Mouse (Mus musculus): ENCODE data around the gene Ptprm. TPM values are rescaled to one million over a fixed set of nuclear protein-coding genes. Genes with fewer than 3 reads are reported as not detected.
"Not testable (repeated sequence)": the region's sequence is repeated elsewhere in the genome, so short reads cannot be mapped to it uniquely, and the experiment has no call there.

Gene Ptprm
- polyA plus RNA-seq, 1 experiment from 2014 or later: 15.8 TPM

- H3K27ac ChIP-seq: no peak overlapping the region
- H3K4me2 ChIP-seq: no peak overlapping the region
- H3K9me3 ChIP-seq (replicated peaks): no peaks in the 10 kb centered on the region
- no peaks in the 10 kb centered on the region for H3K4me1 ChIP-seq (replicated peaks)
- no peak overlapping the region for H3K4me3 ChIP-seq
- H3K9ac ChIP-seq: no peak overlapping the region
- no peak for ATAC-seq (replicated peaks; ENCODE audit: insufficient number of reproducible peaks, insufficient read depth, low FRiP score, low read depth)
- H3K27me3 ChIP-seq: no peaks in the 10 kb centered on the region
- H3K36me3 ChIP-seq: no peaks in the 10 kb centered on the region
Observed at GRCm38 (mm10) chr17:66858757-66859156, 495.5 kb downstream of the Ptprm start.

GRCm38 (mm10) chr17:66852496-66852895, 501.8 kb downstream of the Ptprm start:
- no peak for ATAC-seq (replicated peaks; ENCODE audit: insufficient number of reproducible peaks, insufficient read depth, low FRiP score, low read depth)
- H3K9me3 ChIP-seq (replicated peaks): no peaks in the 10 kb centered on the region
- WGBS: 77% methylated on average over 6 of the region's 6 CpGs

GRCm38 (mm10) chr17:66847011-66847410, 507.2 kb downstream of the Ptprm start:
- not testable (repeated sequence) for H3K9ac ChIP-seq; H3K4me2 ChIP-seq; H3K27me3 ChIP-seq; H3K4me1 ChIP-seq (replicated peaks); H3K36me3 ChIP-seq; H3K4me3 ChIP-seq; ATAC-seq (replicated peaks; ENCODE audit: insufficient number of reproducible peaks, insufficient read depth, low FRiP score, low read depth); H3K9me3 ChIP-seq (replicated peaks); H3K27ac ChIP-seq
- WGBS: 77% methylated on average over 4 of the region's 4 CpGs

More at GRCm38 (mm10) chr17:66852496-66852895, 501.8 kb downstream of the Ptprm start:
- no peaks in the 10 kb centered on the region for H3K27me3 ChIP-seq
- no peak overlapping the region for H3K9ac ChIP-seq
- no peaks in the 10 kb centered on the region for H3K36me3 ChIP-seq
- no peak overlapping the region for H3K4me2 ChIP-seq
- H3K4me1 ChIP-seq (replicated peaks): no peaks in the 10 kb centered on the region
- no peak overlapping the region for H3K27ac ChIP-seq
- H3K4me3 ChIP-seq: no peak overlapping the region

- H3K9ac ChIP-seq: no peak overlapping the region
- ATAC-seq (replicated peaks; ENCODE audit: insufficient number of reproducible peaks, insufficient read depth, low FRiP score, low read depth): no peak
- no peak overlapping the region for H3K27ac ChIP-seq
- no peaks in the 10 kb centered on the region for H3K27me3 ChIP-seq
- no peaks in the 10 kb centered on the region for H3K36me3 ChIP-seq
- H3K9me3 ChIP-seq (replicated peaks): no peaks in the 10 kb centered on the region
- H3K4me1 ChIP-seq (replicated peaks): no peaks in the 10 kb centered on the region
- WGBS: 85% methylated on average over 2 of the region's 2 CpGs
- H3K4me2 ChIP-seq: no peak overlapping the region
- H3K4me3 ChIP-seq: no peak overlapping the region
Observed at GRCm38 (mm10) chr17:66822347-66822746, 531.9 kb downstream of the Ptprm start.

DNA sequence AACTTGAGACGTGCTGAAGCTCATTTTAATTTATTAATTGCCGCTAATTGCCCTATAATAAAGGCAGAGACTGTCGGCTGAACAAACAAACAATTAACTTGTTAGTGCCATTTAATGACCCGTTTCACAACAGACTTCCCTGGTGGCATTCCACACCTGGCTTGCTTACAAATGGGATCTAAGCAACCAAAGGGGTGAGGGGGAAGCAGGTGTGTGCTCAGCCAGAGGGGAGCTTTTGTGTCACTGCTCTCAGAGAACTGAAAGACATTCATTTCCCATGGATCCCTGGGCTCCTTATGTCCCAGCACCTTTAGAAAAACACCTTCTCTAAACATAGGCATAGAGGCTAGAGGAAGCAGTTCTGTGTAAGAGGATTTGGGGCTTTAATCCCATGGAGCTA, 536.9 kb downstream of the Ptprm start:
- ATAC-seq (replicated peaks; ENCODE audit: insufficient number of reproducible peaks, insufficient read depth, low FRiP score, low read depth): no peak
- no peak overlapping the region for H3K4me2 ChIP-seq
- no peak overlapping the region for H3K4me3 ChIP-seq
- H3K9me3 ChIP-seq (replicated peaks): no peaks in the 10 kb centered on the region
- WGBS: 75% methylated on average over 4 of the region's 4 CpGs
- no peak overlapping the region for H3K27ac ChIP-seq
- H3K9ac ChIP-seq: no peak overlapping the region
- no peaks in the 10 kb centered on the region for H3K36me3 ChIP-seq
- H3K4me1 ChIP-seq (replicated peaks): no peaks in the 10 kb centered on the region
- H3K27me3 ChIP-seq: no peaks in the 10 kb centered on the region

DNA sequence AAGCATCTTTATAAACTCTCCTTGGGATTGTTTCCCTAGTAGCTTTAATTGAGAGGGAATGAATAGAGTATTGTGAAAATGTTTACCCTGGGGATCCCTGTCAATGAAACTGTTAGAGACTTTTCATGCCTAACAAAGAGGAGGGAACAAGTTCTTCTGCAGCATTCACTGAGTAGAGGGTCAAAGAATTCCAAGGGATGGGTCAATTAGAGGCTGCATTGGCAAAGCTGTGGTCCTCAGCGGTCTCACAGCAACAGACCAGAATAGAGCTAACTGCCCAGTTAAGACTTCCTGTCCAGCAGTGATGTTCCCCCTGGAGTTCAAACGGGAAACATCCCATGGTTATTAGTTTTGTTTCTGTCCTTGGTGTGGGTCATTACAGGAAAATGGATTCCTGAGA, 538.3 kb downstream of the Ptprm start:
- ATAC-seq (replicated peaks; ENCODE audit: insufficient number of reproducible peaks, insufficient read depth, low FRiP score, low read depth): no peak
- Histone ChIP-seq H3K9ac (no peak overlapping the region), H3K36me3 (no peaks in the 10 kb centered on the region), H3K4me2 (no peak overlapping the region), H3K27me3 (no peaks in the 10 kb centered on the region), H3K27ac (no peak overlapping the region), H3K4me1 (replicated peaks) (no peaks in the 10 kb centered on the region), H3K4me3 (no peak overlapping the region), H3K9me3 (replicated peaks) (no peaks in the 10 kb centered on the region)
- WGBS: 64% methylated on average over 2 of the region's 2 CpGs

- Histone ChIP-seq H3K36me3 (no peaks in the 10 kb centered on the region), H3K9me3 (replicated peaks) (no peaks in the 10 kb centered on the region), H3K27me3 (no peaks in the 10 kb centered on the region), H3K4me2 (no peak overlapping the region), H3K4me1 (replicated peaks) (no peaks in the 10 kb centered on the region), H3K4me3 (no peak overlapping the region), H3K9ac (no peak overlapping the region), H3K27ac (no peak overlapping the region)
- no peak for ATAC-seq (replicated peaks; ENCODE audit: insufficient number of reproducible peaks, insufficient read depth, low FRiP score, low read depth)
- WGBS: 74% methylated on average over 6 of the region's 6 CpGs
Observed at GRCm38 (mm10) chr17:66813786-66814185, 540.5 kb downstream of the Ptprm start.

- WGBS: 84% methylated on average over 10 of the region's 10 CpGs
- no peak for ATAC-seq (replicated peaks; ENCODE audit: insufficient number of reproducible peaks, insufficient read depth, low FRiP score, low read depth)
- Histone ChIP-seq H3K4me3 (no peak overlapping the region), H3K27ac (no peak overlapping the region), H3K27me3 (no peaks in the 10 kb centered on the region), H3K4me2 (no peak overlapping the region), H3K36me3 (no peaks in the 10 kb centered on the region), H3K9ac (no peak overlapping the region), H3K9me3 (replicated peaks) (no peaks in the 10 kb centered on the region), H3K4me1 (replicated peaks) (no peaks in the 10 kb centered on the region)
Observed at GRCm38 (mm10) chr17:66813346-66813745, 540.9 kb downstream of the Ptprm start.

GRCm38 (mm10) chr17:66809786-66810185, 544.5 kb downstream of the Ptprm start:
- Histone ChIP-seq H3K4me2 (no peak overlapping the region), H3K36me3 (no peaks in the 10 kb centered on the region), H3K27ac (no peak overlapping the region), H3K4me3 (no peak overlapping the region), H3K4me1 (replicated peaks) (no peaks in the 10 kb centered on the region), H3K27me3 (no peaks in the 10 kb centered on the region), H3K9ac (no peak overlapping the region), H3K9me3 (replicated peaks) (no peaks in the 10 kb centered on the region)
- WGBS: 62% methylated on average over 5 of the region's 5 CpGs
- ATAC-seq (replicated peaks; ENCODE audit: insufficient number of reproducible peaks, insufficient read depth, low FRiP score, low read depth): no peak

DNA sequence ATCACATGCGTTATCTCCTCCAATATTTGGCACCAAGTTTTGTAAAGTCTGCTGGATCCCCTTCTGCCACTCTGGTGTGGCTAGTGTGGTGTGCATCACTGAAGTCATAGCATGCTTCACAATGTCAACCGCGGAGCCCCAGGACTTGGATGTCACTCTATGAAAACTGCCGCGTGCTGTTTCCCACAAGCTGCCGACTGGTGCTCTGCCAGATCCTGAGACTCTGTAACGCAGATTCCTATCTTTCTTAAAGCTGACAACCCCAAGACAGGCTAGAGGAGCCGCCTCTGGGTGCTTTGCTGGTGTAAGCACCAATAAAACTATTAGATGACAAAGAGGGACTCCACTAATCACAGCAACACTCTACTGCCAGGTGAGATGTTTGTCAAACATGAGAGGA, 546.1 kb downstream of the Ptprm start:
- Histone ChIP-seq H3K4me2 (no peak overlapping the region), H3K9me3 (replicated peaks) (no peaks in the 10 kb centered on the region), H3K9ac (no peak overlapping the region), H3K4me1 (replicated peaks) (no peaks in the 10 kb centered on the region), H3K4me3 (no peak overlapping the region), H3K27ac (no peak overlapping the region), H3K27me3 (no peaks in the 10 kb centered on the region), H3K36me3 (no peaks in the 10 kb centered on the region)
- ATAC-seq (replicated peaks; ENCODE audit: insufficient number of reproducible peaks, insufficient read depth, low FRiP score, low read depth): no peak
- WGBS: 70% methylated on average over 8 of the region's 8 CpGs

DNA sequence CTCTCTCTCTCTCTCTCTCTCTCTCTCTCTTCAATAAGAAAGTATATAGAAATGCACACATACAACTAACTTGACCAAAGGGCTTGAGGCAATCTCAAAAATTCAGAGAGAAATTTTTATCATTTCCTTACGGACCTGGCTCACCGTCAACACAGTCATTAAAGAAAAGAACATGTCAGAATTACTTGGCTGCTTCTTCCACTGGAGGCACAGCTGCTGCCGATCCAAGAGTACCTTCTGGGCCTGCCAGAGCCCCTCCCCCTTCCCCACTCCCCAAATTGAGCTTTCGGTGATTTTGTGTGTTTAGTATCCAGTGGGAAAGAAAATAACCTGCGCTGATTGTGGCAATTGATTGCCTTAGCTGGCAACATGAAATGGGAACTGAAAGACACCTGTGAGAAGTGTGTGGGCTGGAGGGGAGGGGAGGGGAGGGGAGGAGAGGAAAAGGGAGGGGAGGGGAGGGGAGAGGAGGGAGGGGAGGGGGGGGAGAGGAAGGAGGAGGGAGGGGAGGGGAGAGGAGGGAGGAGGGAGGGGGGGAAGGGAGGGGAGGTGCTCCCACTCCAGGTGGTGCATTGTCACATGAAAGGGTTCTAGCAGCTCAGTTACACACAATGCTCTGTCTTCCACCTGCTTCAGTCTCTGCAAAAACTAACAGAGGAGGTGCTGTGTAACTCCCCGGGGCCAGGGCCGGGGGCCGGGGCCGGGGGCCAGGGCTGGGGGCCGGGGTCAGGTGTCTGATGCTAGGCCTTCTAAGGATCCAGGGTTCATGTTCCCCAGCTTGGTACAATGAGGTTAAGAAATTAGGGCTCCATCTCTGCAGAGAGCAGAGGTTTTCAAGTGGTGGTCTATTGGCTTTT, 552.2 kb downstream of the Ptprm start:
- Histone ChIP-seq H3K4me1 (replicated peaks) (no peaks in the 10 kb centered on the region), H3K9ac (no peak overlapping the region), H3K9me3 (replicated peaks) (no peaks in the 10 kb centered on the region), H3K4me2 (no peak overlapping the region), H3K27me3 (no peaks in the 10 kb centered on the region), H3K27ac (no peak overlapping the region), H3K36me3 (no peaks in the 10 kb centered on the region), H3K4me3 (no peak overlapping the region)
- 63% methylated on average over 10 of the region's 10 CpGs for WGBS
- ATAC-seq (replicated peaks; ENCODE audit: insufficient number of reproducible peaks, insufficient read depth, low FRiP score, low read depth): no peak

DNA sequence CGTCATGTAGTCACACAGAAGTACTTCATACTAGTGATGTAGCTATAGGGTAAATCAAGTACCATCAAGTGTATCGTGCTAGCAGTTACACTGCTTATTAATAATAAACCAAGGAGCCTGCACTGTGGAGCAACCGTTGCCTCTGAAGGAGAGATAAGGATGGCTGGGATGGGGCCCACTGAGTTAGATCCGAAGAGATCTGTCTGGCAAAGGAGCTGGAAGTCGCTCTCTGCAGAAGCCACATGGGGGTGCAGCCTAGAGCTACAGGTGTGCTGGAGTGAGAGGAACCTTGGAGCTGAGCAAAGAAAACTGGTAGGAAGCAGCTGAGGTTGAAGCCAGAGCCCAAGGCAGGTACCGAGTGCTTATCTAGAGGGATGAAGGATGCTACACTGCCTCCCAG, 554.0 kb downstream of the Ptprm start:
- H3K27ac ChIP-seq: no peak overlapping the region
- ATAC-seq (replicated peaks; ENCODE audit: insufficient number of reproducible peaks, insufficient read depth, low FRiP score, low read depth): no peak
- no peaks in the 10 kb centered on the region for H3K4me1 ChIP-seq (replicated peaks)
- no peak overlapping the region for H3K9ac ChIP-seq
- H3K27me3 ChIP-seq: no peaks in the 10 kb centered on the region
- no peaks in the 10 kb centered on the region for H3K36me3 ChIP-seq
- no peak overlapping the region for H3K4me2 ChIP-seq
- WGBS: 72% methylated on average over 6 of the region's 6 CpGs
- no peaks in the 10 kb centered on the region for H3K9me3 ChIP-seq (replicated peaks)
- H3K4me3 ChIP-seq: no peak overlapping the region
